Mouse (Mus musculus) CD4-positive, CD25-positive, alpha-beta regulatory T cell, adult 4 months (primary cell): Measurements from ENCODE around the gene Rpl3l. TPM values are rescaled to one million over a fixed set of nuclear protein-coding genes. Genes with fewer than 3 reads are reported as not detected.
"Not testable (repeated sequence)": the region's sequence is repeated elsewhere in the genome, so short reads cannot be mapped to it uniquely, and the experiment has no call there.

Experiments used
- ATAC-seq: one replicate; pipeline ENCODE4 v1.8.0; 2017
- polyA plus RNA-seq, 2 experiments: library from polyadenylated mRNA; unstranded; fragments of 100-300 nt; shearing (Covaris generic); gene quantifications; one replicate each; pipeline ENCODE4 v1.2.1; 2017

Gene Rpl3l
- not detected for polyA plus RNA-seq

- ATAC-seq = no peak
These were observed at the start of gene Rpl3l for GRCm38 (mm10) chr17:24727618-24728017. TSS of gene Rpl3l (plus strand) at chr17:24727820.

GRCm38 (mm10) chr17:24686514-24686913 is 41.1 kb upstream of the Rpl3l start:
- ATAC-seq = peak; percentile 52

GRCm38 (mm10) chr17:24687146-24687595 is 40.4 kb upstream of the Rpl3l start:
- ATAC-seq = peak; percentile 86

- peak; percentile 32 for ATAC-seq
These were observed 40.0 kb upstream of the Rpl3l start for GRCm38 (mm10) chr17:24687599-24687998.

DNA sequence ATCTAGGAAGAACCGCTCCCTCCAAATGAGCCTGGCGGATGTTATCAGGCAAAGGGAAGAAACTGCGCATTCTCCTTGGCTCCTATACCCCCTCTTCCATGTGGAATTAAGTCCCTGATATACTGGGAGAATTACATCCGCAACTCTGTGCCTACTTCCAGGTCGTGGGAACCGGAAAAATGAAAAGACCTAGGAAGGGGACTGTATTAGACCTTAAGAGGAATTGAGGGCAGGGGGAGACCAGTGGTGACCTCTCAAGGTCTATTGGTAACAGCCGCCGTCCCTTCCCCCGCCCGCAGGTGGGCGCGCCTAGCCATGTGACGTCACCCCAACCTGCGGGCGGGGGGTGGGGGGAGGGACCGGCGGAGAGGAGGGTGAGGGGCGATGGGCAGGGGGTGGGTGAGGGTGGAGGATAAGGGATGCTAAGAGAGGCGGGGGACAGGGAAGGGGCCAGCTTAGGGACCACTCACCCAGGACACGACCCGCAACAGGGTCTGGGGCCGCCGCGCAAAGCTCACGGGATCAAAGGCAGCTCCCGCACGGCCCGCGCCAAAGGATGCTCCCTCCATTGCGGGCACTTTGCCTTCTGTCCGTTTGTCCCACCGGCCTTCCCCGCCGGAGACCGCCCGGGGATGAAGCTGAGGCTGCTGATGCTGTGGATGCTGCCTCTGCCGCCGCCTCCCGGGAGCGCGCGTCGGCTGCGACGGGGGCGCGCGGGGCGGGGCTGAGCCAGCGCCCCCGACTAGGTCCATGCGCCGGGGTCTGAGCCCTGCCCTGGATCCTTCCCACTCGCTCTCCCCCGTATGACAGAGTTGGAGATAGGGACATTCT is 38.2 kb upstream of the Rpl3l start, which contains the start of gene Syngr3:
Gene Syngr3 (minus strand): TSS at position 705 of the 831 bp plus-strand sequence.
- ATAC-seq = no peak

- ATAC-seq = no peak
These were observed 35.2 kb upstream of the Rpl3l start for GRCm38 (mm10) chr17:24692385-24692784.

- no peak for ATAC-seq
These were observed 32.2 kb upstream of the Rpl3l start for GRCm38 (mm10) chr17:24695326-24696010.

GRCm38 (mm10) chr17:24696011-24696697 is 31.5 kb upstream of the Rpl3l start, which contains the start of the genes Gfer and Noxo1:
TSS of gene Gfer (minus strand) at chr17:24696156.
TSS of gene Noxo1 (plus strand) at chr17:24696234.
- ATAC-seq = peak; percentile 93

DNA sequence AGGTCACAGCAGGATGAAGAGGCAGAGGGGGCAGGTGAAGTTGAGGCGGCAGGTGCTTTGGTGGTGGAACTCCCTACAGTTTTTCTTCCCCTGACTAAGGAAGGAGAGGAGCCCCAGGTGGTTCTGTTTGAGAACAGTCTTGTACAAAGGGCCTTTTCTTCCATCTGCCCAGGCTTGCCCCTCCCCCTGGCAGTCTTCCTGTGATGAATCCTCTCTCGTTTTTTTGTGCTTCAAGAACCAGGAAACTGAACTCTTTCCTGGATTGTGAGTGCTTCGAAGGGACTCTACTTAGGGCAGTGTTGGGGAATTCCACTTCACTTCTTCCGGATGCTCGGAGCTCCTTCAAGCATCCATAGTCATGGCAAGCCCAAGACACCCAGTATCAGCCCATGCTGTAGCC is 29.6 kb upstream of the Rpl3l start:
- ATAC-seq = no peak

GRCm38 (mm10) chr17:24698715-24699114 is 28.9 kb upstream of the Rpl3l start:
- no peak for ATAC-seq

DNA sequence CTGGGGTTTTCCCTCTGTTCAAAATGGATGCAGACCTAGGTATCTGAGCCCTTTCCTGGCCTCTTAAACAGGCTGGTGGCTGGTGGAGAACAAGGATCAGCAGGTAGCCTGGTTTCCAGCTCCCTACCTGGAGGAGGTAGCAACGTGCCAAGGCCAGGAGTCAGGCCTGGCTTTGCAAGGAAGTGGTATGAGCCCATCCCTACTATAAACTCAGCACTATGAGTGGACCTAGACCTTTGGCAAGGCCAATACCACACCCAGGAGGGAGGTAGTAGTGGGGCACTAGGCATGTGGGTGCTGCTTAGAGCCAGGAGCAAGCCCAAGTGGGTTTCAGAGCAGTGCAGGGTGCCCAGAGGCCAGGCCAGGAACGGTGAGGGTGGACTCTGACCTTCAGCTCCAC is 28.1 kb upstream of the Rpl3l start:
- no peak for ATAC-seq

DNA sequence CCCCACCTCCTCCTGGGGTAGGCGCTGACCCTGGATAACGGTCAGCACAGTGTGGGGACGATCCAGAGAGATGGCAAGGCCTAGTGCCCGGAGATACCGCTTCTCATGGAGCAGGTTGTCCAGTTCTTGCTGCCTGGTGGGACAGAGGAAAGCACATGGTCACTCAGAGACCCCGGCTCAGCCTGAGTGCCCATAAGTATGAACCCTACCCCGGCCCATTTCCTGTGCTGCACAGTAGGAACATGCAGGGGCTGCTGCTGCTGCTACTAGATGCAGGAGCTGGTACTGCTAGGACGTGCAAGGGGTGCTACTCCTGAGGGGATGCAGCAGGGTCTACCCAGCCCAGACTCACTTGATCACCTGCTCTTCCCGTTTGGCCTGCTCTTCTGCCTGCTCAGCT is 26.4 kb upstream of the Rpl3l start:
- ATAC-seq = no peak

- no peak for ATAC-seq
These were observed 21.8 kb upstream of the Rpl3l start for GRCm38 (mm10) chr17:24705821-24706220.

DNA sequence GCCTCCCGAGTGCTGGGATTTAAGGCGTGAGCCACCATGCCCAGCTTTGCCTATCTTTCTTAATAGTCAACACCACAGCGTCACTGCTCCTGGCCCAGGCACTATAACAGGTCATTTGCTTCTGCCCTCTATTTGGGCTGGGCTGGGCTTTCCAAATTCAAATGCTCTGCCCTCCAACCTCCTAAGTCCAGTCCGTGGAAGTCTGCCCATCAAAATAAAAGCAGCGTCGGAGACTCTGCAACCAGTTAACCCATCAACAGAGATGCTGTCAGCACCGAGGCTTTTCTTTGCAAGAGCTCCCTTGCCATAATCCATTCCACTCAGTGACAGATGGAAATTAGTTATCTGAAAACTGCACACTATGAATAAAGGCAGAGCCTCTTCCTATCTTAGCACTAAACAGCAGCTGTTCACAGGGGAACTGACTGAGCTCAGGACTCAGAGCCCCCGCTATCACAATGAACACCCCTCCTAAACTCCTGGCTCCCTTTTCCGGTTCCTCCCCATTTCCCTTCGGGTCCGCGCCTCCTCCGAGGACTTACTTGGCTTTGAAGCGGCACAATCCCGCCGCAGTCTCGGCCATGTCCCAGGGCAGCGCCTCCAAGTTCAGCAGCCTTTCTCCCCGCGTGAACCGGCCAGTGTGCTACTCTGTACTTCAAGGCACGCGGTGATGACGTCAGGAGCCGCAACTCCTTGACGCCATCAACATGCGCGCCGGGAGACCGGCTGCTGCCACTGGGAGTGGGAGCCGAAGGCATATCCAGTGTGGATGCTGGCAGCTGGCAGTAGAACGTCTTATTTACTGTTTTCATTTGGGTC is 20.4 kb upstream of the Rpl3l start, which contains the start of gene Tbl3:
Gene Tbl3 (minus strand): TSS at position 679 of the 819 bp plus-strand sequence.
- peak; percentile 79 for ATAC-seq

DNA sequence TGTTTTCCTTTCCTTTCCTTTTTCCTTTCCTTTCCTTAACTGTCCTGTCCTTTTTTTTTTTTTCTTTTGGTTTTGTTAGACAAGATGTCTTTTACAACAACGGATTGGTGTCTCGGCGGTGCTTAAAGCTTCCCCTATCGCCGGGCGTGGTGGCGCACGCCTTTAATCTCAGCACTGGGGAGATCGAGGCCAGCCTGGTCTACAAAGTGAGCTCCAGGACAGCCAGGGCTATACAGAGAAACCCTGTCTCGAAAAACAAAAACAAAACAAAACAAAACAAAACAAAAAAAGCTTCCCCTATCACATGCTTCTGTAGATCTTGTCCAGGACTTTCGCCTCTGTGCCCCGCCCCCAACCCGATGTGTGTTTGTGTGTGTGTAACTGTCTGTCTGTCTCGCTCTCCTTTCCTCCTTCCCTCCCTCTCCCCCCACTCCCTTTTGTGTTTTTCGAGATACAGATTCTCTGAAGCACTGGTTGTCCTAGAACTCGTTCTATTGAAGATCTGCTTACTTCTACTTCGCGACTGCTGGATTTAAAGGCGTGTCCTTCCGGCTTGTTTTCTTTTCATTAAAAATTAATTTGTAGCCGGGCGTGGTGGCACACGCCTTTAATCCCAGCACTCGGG is 19.7 kb upstream of the Rpl3l start:
- ATAC-seq = peak; percentile 23

DNA sequence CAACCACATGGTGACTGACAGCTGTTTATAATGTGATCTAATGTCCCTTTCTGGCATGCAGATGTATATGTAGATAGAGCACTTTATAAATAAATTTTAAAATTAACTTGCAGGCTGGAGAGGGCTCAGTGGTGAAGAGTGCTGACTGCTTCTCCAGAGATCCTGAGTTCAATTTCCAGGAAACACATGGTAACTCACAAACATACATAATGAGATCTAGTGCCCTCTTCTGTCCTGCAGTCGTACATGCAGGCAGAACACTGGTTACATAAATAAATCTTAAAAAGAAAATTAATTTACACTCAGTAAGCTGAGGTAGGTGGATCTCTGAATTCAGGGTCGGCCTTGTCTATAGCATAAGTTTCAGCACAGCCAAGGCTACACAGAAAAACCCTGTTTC is 19.0 kb upstream of the Rpl3l start:
- ATAC-seq = peak; percentile 74

DNA sequence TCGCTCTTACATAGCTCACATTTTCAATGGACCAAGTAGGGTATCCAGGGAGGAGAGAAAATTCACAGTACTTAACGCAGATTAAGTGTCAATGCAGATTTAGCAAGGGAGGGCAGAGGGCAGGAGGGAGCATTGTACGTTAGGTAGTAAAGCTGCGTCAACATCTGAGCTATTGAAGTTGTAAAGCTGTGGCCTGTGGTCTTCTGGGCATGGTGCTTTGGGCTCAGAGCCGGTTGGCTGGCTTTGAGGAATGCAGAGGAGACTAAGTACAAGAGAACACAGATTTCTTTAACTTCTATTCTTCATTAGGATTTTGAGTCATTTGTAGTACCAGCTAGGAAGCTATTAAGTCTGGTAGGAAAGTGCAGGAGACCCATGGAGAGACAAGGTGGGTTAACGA is 12.1 kb upstream of the Rpl3l start:
- ATAC-seq = no peak

- no peak for ATAC-seq
These were observed 11.4 kb upstream of the Rpl3l start for GRCm38 (mm10) chr17:24716166-24716682.

- ATAC-seq = no peak
These were observed 9.7 kb upstream of the Rpl3l start, which contains the start of the genes Rnf151 and Rps2 for GRCm38 (mm10) chr17:24717943-24718342. TSS of gene Rnf151 (minus strand) at chr17:24718063. TSS of gene Rps2 (plus strand) at chr17:24718116.

GRCm38 (mm10) chr17:24718938-24719337 is 8.7 kb upstream of the Rpl3l start:
- not testable (repeated sequence) for ATAC-seq
